Mouse (Mus musculus): ENCODE measurements around the gene Ager. TPM values are rescaled to one million over a fixed set of nuclear protein-coding genes. Genes with fewer than 3 reads are reported as not detected.

Gene Ager
- polyA plus RNA-seq, 1 experiment from 2014 or later: 0.95 TPM

GRCm38 (mm10) chr17:34572361-34572760, 25.3 kb upstream of the Ager start:
- WGBS: 19% methylated on average over 15 of the region's 15 CpGs
- Histone ChIP-seq H3K36me3 (ENCODE audit: control insufficient read depth, insufficient read depth, low read length) (no peaks in the 10 kb centered on the region), H3K4me1 (ENCODE audit: control insufficient read depth, insufficient read depth, low read length) (0 out of 2 replicates have a peak, but pooled peaks cover 2% of the 10 kb centered on the region), H3K27me3 (ENCODE audit: control insufficient read depth, insufficient read depth, low read depth, low read length) (no peaks in the 10 kb centered on the region), H3K9ac (ENCODE audit: low read depth, low read length) (no peak overlapping the region), H3K9me3 (replicated peaks; ENCODE audit: control insufficient read depth, low read length, poor library complexity, severe bottlenecking) (no peaks in the 10 kb centered on the region), H3K4me2 (ENCODE audit: low read length) (no peak overlapping the region), H3K4me3 (ENCODE audit: low read depth, low read length) (no peak overlapping the region), H3K27ac (ENCODE audit: low read length) (no peak overlapping the region)
- ATAC-seq: no peak

GRCm38 (mm10) chr17:34576577-34576976, 21.1 kb upstream of the Ager start:
- H3K36me3 ChIP-seq (ENCODE audit: control insufficient read depth, insufficient read depth, low read length): no peaks in the 10 kb centered on the region
- no peak overlapping the region for H3K9ac ChIP-seq (ENCODE audit: low read depth, low read length)
- H3K4me1 ChIP-seq (ENCODE audit: control insufficient read depth, insufficient read depth, low read length): 0 out of 2 replicates have a peak, but pooled peaks cover 2% of the 10 kb centered on the region
- no peaks in the 10 kb centered on the region for H3K9me3 ChIP-seq (replicated peaks; ENCODE audit: control insufficient read depth, low read length, poor library complexity, severe bottlenecking)
- H3K27ac ChIP-seq (ENCODE audit: low read length): no peak overlapping the region
- WGBS: 63% methylated on average over 5 of the region's 5 CpGs
- no peak overlapping the region for H3K4me2 ChIP-seq (ENCODE audit: low read length)
- no peak for ATAC-seq
- H3K27me3 ChIP-seq (ENCODE audit: control insufficient read depth, insufficient read depth, low read depth, low read length): no peaks in the 10 kb centered on the region
- no peak overlapping the region for H3K4me3 ChIP-seq (ENCODE audit: low read depth, low read length)

GRCm38 (mm10) chr17:34578070-34578469, 19.6 kb upstream of the Ager start:
- 87% methylated on average over 3 of the region's 3 CpGs for WGBS

GRCm38 (mm10) chr17:34582528-34582927, 15.1 kb upstream of the Ager start:
- no peaks in the 10 kb centered on the region for H3K27me3 ChIP-seq (ENCODE audit: control insufficient read depth, insufficient read depth, low read depth, low read length)
- H3K27ac ChIP-seq (ENCODE audit: low read length): no peak overlapping the region
- no peaks in the 10 kb centered on the region for H3K9me3 ChIP-seq (replicated peaks; ENCODE audit: control insufficient read depth, low read length, poor library complexity, severe bottlenecking)
- H3K4me2 ChIP-seq (ENCODE audit: low read length): no peak overlapping the region
- no peak overlapping the region for H3K4me3 ChIP-seq (ENCODE audit: low read depth, low read length)
- no peaks in the 10 kb centered on the region for H3K36me3 ChIP-seq (ENCODE audit: control insufficient read depth, insufficient read depth, low read length)
- no peak overlapping the region for H3K9ac ChIP-seq (ENCODE audit: low read depth, low read length)
- WGBS: 89% methylated on average over 12 of the region's 12 CpGs
- peaks cover 8% of the 10 kb centered on the region for H3K4me1 ChIP-seq (ENCODE audit: control insufficient read depth, insufficient read depth, low read length)
- no peak for ATAC-seq

More at GRCm38 (mm10) chr17:34578070-34578469, 19.6 kb upstream of the Ager start:
- no peaks in the 10 kb centered on the region for H3K27me3 ChIP-seq (ENCODE audit: control insufficient read depth, insufficient read depth, low read depth, low read length)
- H3K4me2 ChIP-seq (ENCODE audit: low read length): no peak overlapping the region
- no peak overlapping the region for H3K4me3 ChIP-seq (ENCODE audit: low read depth, low read length)
- no peaks in the 10 kb centered on the region for H3K9me3 ChIP-seq (replicated peaks; ENCODE audit: control insufficient read depth, low read length, poor library complexity, severe bottlenecking)
- H3K9ac ChIP-seq (ENCODE audit: low read depth, low read length): no peak overlapping the region
- no peak for ATAC-seq
- H3K36me3 ChIP-seq (ENCODE audit: control insufficient read depth, insufficient read depth, low read length): no peaks in the 10 kb centered on the region
- H3K27ac ChIP-seq (ENCODE audit: low read length): no peak overlapping the region
- H3K4me1 ChIP-seq (ENCODE audit: control insufficient read depth, insufficient read depth, low read length): no peaks in the 10 kb centered on the region

- Histone ChIP-seq H3K4me2 (ENCODE audit: low read length) (no peak overlapping the region), H3K4me3 (ENCODE audit: low read depth, low read length) (no peak overlapping the region), H3K27ac (ENCODE audit: low read length) (no peak overlapping the region), H3K27me3 (ENCODE audit: control insufficient read depth, insufficient read depth, low read depth, low read length) (no peaks in the 10 kb centered on the region), H3K9me3 (replicated peaks; ENCODE audit: control insufficient read depth, low read length, poor library complexity, severe bottlenecking) (no peaks in the 10 kb centered on the region), H3K9ac (ENCODE audit: low read depth, low read length) (no peak overlapping the region), H3K36me3 (ENCODE audit: control insufficient read depth, insufficient read depth, low read length) (no peaks in the 10 kb centered on the region), H3K4me1 (ENCODE audit: control insufficient read depth, insufficient read depth, low read length) (peaks cover 14% of the 10 kb centered on the region)
- 72% methylated on average over 7 of the region's 7 CpGs for WGBS
- no peak for ATAC-seq
These were observed 14.3 kb upstream of the Ager start for GRCm38 (mm10) chr17:34583397-34583796.

- no peak overlapping the region for H3K27ac ChIP-seq (ENCODE audit: low read length)
- H3K9me3 ChIP-seq (replicated peaks; ENCODE audit: control insufficient read depth, low read length, poor library complexity, severe bottlenecking): no peaks in the 10 kb centered on the region
- WGBS: 83% methylated on average over 8 of the region's 8 CpGs
- peaks cover 15% of the 10 kb centered on the region for H3K4me1 ChIP-seq (ENCODE audit: control insufficient read depth, insufficient read depth, low read length)
- H3K4me2 ChIP-seq (ENCODE audit: low read length): no peak overlapping the region
- ATAC-seq: no peak
- no peaks in the 10 kb centered on the region for H3K36me3 ChIP-seq (ENCODE audit: control insufficient read depth, insufficient read depth, low read length)
- H3K27me3 ChIP-seq (ENCODE audit: control insufficient read depth, insufficient read depth, low read depth, low read length): no peaks in the 10 kb centered on the region
- H3K4me3 ChIP-seq (ENCODE audit: low read depth, low read length): no peak overlapping the region
- H3K9ac ChIP-seq (ENCODE audit: low read depth, low read length): no peak overlapping the region
These were observed 13.8 kb upstream of the Ager start for GRCm38 (mm10) chr17:34583819-34584218.

GRCm38 (mm10) chr17:34585121-34585520, 12.5 kb upstream of the Ager start:
- 91% methylated on average over 8 of the region's 8 CpGs for WGBS
- Histone ChIP-seq H3K27me3 (ENCODE audit: control insufficient read depth, insufficient read depth, low read depth, low read length) (no peaks in the 10 kb centered on the region), H3K4me1 (ENCODE audit: control insufficient read depth, insufficient read depth, low read length) (peaks cover 19% of the 10 kb centered on the region), H3K36me3 (ENCODE audit: control insufficient read depth, insufficient read depth, low read length) (no peaks in the 10 kb centered on the region), H3K27ac (ENCODE audit: low read length) (peak overlapping the region; percentile 100), H3K4me3 (ENCODE audit: low read depth, low read length) (no peak overlapping the region), H3K4me2 (ENCODE audit: low read length) (no peak overlapping the region), H3K9ac (ENCODE audit: low read depth, low read length) (no peak overlapping the region), H3K9me3 (replicated peaks; ENCODE audit: control insufficient read depth, low read length, poor library complexity, severe bottlenecking) (no peaks in the 10 kb centered on the region)
- ATAC-seq: no peak

GRCm38 (mm10) chr17:34585877-34586771, 11.5 kb upstream of the Ager start:
- Histone ChIP-seq H3K36me3 (ENCODE audit: control insufficient read depth, insufficient read depth, low read length) (no peaks in the 10 kb centered on the region), H3K9me3 (replicated peaks; ENCODE audit: control insufficient read depth, low read length, poor library complexity, severe bottlenecking) (no peaks in the 10 kb centered on the region), H3K4me1 (ENCODE audit: control insufficient read depth, insufficient read depth, low read length) (peaks cover 26% of the 10 kb centered on the region), H3K4me2 (ENCODE audit: low read length) (peak overlapping the region; percentile 85), H3K27me3 (ENCODE audit: control insufficient read depth, insufficient read depth, low read depth, low read length) (no peaks in the 10 kb centered on the region), H3K9ac (ENCODE audit: low read depth, low read length) (peak overlapping the region; percentile 90), H3K4me3 (ENCODE audit: low read depth, low read length) (peak overlapping the region; percentile 71), H3K27ac (ENCODE audit: low read length) (peak overlapping the region; percentile 100)
- WGBS: 14% methylated on average over 32 of the region's 32 CpGs
- peak; percentile 22 for ATAC-seq

GRCm38 (mm10) chr17:34586796-34587422, 10.8 kb upstream of the Ager start:
- peak; percentile 77 for ATAC-seq
- H3K4me1 ChIP-seq (ENCODE audit: control insufficient read depth, insufficient read depth, low read length): peaks cover 32% of the 10 kb centered on the region
- no peaks in the 10 kb centered on the region for H3K36me3 ChIP-seq (ENCODE audit: control insufficient read depth, insufficient read depth, low read length)
- H3K9me3 ChIP-seq (replicated peaks; ENCODE audit: control insufficient read depth, low read length, poor library complexity, severe bottlenecking): no peaks in the 10 kb centered on the region
- H3K4me3 ChIP-seq (ENCODE audit: low read depth, low read length): peak overlapping the region; percentile 71
- H3K4me2 ChIP-seq (ENCODE audit: low read length): peak overlapping the region; percentile 85
- H3K27ac ChIP-seq (ENCODE audit: low read length): peak overlapping the region; percentile 100
- WGBS: under 1% methylated on average over 38 of the region's 38 CpGs
- no peaks in the 10 kb centered on the region for H3K27me3 ChIP-seq (ENCODE audit: control insufficient read depth, insufficient read depth, low read depth, low read length)
- H3K9ac ChIP-seq (ENCODE audit: low read depth, low read length): peak overlapping the region; percentile 90

Data from midbrain, embryonic 16.5 days (tissue).